In genomic region chr13:4244861-4245559, GRCm38 (mm10) we compare ENCODE assay signal across 8 mouse cellular contexts. TPM values are rescaled to one million over a fixed set of nuclear protein-coding genes. Genes with fewer than 3 reads are reported as not detected.
A peak's percentile ranks its signal among the peaks of the same experiment; 100 is the strongest.
DNase-seq lines count a peak whose midpoint lies in the region; ATAC-seq lines count a peak whose summit lies in the region.
"Had no signal": no experiment of that assay in that cellular context is flagged by ENCODE, and none has a peak within 500 bp of the region (broad histone marks: within the 10 kb centered on the region; RNA-seq: fewer than 3 reads in every experiment).

No protein-coding gene starts in this region.

- peak overlapping the region; percentile 63 for H3K9ac ChIP-seq in forebrain, embryonic 16.5 days (replicated peaks; ENCODE audit: low read depth, low read length)
- no peak overlapping the region for H3K9ac ChIP-seq in stomach, embryonic 15.5 days

- no peak overlapping the region for H3K27ac ChIP-seq in forebrain, embryonic 16.5 days (ENCODE audit: low read length)
- no peak overlapping the region for H3K27ac ChIP-seq in stomach, embryonic 15.5 days

- H3K36me3 ChIP-seq in forebrain, embryonic 16.5 days (ENCODE audit: control insufficient read depth, insufficient read depth): no peaks in the 10 kb centered on the region
- H3K36me3 ChIP-seq in stomach, embryonic 15.5 days: no peaks in the 10 kb centered on the region

- no peaks in the 10 kb centered on the region for H3K9me3 ChIP-seq in forebrain, embryonic 16.5 days (ENCODE audit: control insufficient read depth, low read length)
- H3K9me3 ChIP-seq in stomach, embryonic 15.5 days: no peaks in the 10 kb centered on the region

- DNase-seq in ES-CJ7 (ENCODE audit: low read depth, low spot score): peak; percentile 90
- DNase-seq in R1 (ENCODE audit: low read depth, low spot score): peak; percentile 90
- DNase-seq in kidney, postnatal 10 days: peak; percentile 69
- peak; percentile 38 for DNase-seq in lung, postnatal 36 days
- no peak for DNase-seq in cerebellum, postnatal 25 days

- peak overlapping the region; percentile 55 for H3K4me2 ChIP-seq in forebrain, embryonic 16.5 days (ENCODE audit: low read length)
- peak overlapping the region; percentile 50 for H3K4me2 ChIP-seq in stomach, embryonic 15.5 days

- H3K4me3 ChIP-seq in forebrain, embryonic 16.5 days (replicated peaks; ENCODE audit: low read length): peak overlapping the region; percentile 41
- H3K4me3 ChIP-seq in stomach, embryonic 15.5 days (replicated peaks): peak overlapping the region; percentile 27
- H3K4me3 ChIP-seq: erythroblast, embryonic 14.5 days had no signal

- H3K4me1 ChIP-seq in forebrain, embryonic 16.5 days (replicated peaks; ENCODE audit: control insufficient read depth, insufficient read depth, low read length): no peaks in the 10 kb centered on the region
- no peaks in the 10 kb centered on the region for H3K4me1 ChIP-seq in stomach, embryonic 15.5 days

- H3K27me3 ChIP-seq in forebrain, embryonic 16.5 days (replicated peaks; ENCODE audit: control insufficient read depth, insufficient read depth, low read length): no peaks in the 10 kb centered on the region
- no peaks in the 10 kb centered on the region for H3K27me3 ChIP-seq in stomach, embryonic 15.5 days (replicated peaks)

- WGBS in forebrain, embryonic 16.5 days: 2% methylated on average over 13 of the region's 13 CpGs
- 4% methylated on average over 13 of the region's 13 CpGs for WGBS in stomach, embryonic 15.5 days

- peak; percentile 95 for ATAC-seq in forebrain, embryonic 16.5 days
- ATAC-seq in stomach, embryonic 15.5 days (ENCODE audit: insufficient read depth, low FRiP score, low read depth): peak; percentile 97

RNA-seq across cellular contexts. Expression of gene Akr1c19, which starts 16.5 kb away (rescaled TPM):
- polyA plus RNA-seq in forebrain, embryonic 16.5 days (2015; fragmentation: Nextera tagmentation; extraction: Ambion mirVana): 8.6 and 9.7 TPM in 2 replicates
- 125 and 188 TPM in 2 replicates for polyA plus RNA-seq in stomach, embryonic 15.5 days (2015; fragmentation: Nextera tagmentation; extraction: Ambion mirVana)

RNA-seq across cellular contexts. Expression of gene Akr1c12, which starts 34.2 kb away (rescaled TPM):
- 0.21 TPM in 1 of 2 replicates, not detected in the other for polyA plus RNA-seq in forebrain, embryonic 16.5 days (2015; fragmentation: Nextera tagmentation; extraction: Ambion mirVana)
- 66.9 and 81.5 TPM in 2 replicates for polyA plus RNA-seq in stomach, embryonic 15.5 days (2015; fragmentation: Nextera tagmentation; extraction: Ambion mirVana)
- polyA plus RNA-seq: erythroblast, embryonic 14.5 days had no signal

RNA-seq across cellular contexts. Expression of gene Akr1c13, which starts 54.1 kb away (rescaled TPM):
- 2.6 and 3.1 TPM in 2 replicates for polyA plus RNA-seq in forebrain, embryonic 16.5 days (2015; fragmentation: Nextera tagmentation; extraction: Ambion mirVana)
- 128 and 152 TPM in 2 replicates for polyA plus RNA-seq in stomach, embryonic 15.5 days (2015; fragmentation: Nextera tagmentation; extraction: Ambion mirVana)
- polyA plus RNA-seq: erythroblast, embryonic 14.5 days had no signal

Comparison
In these comparisons a context has a peak if more than half of its experiments do, and no peak if none do; other contexts are left out.
1. DNase-seq: peak in ES-CJ7 (single experiment), R1 (single experiment), kidney, postnatal 10 days (single experiment) and lung, postnatal 36 days (single experiment); none in cerebellum, postnatal 25 days (0 of 2).
2. RNA of gene Akr1c19, which starts 16.5 kb away (polyA plus RNA-seq): 125 to 188 TPM in stomach, embryonic 15.5 days; 8.6 to 9.7 TPM in forebrain, embryonic 16.5 days; every median in the first group is over 10 times any median in the second.
3. RNA of gene Akr1c12, which starts 34.2 kb away (polyA plus RNA-seq): 66.9 to 81.5 TPM in stomach, embryonic 15.5 days; 0.21 TPM in forebrain, embryonic 16.5 days; every median in the first group is over 10 times any median in the second.
4. RNA of gene Akr1c13, which starts 54.1 kb away (polyA plus RNA-seq): 128 to 152 TPM in stomach, embryonic 15.5 days; 2.6 to 3.1 TPM in forebrain, embryonic 16.5 days; every median in the first group is over 10 times any median in the second.